ENCODE assay signal across 30 mouse cellular contexts in genomic region chr14:122898550-122898949, GRCm38 (mm10). TPM values are rescaled to one million over a fixed set of nuclear protein-coding genes. Genes with fewer than 3 reads are reported as not detected.
DNase-seq lines count a peak whose midpoint lies in the region; ATAC-seq and TF ChIP-seq lines count a peak whose summit lies in the region.
"Had no signal": no experiment of that assay in that cellular context is flagged by ENCODE, and none has a peak within 500 bp of the region (broad histone marks: within the 10 kb centered on the region; RNA-seq: fewer than 3 reads in every experiment).

No protein-coding gene starts in this region.

- no peaks in the 10 kb centered on the region for H3K27me3 ChIP-seq in hindbrain, postnatal 0 days (ENCODE audit: insufficient read depth, low read length)
- no peaks in the 10 kb centered on the region for H3K27me3 ChIP-seq in hindbrain, embryonic 13.5 days
- no peaks in the 10 kb centered on the region for H3K27me3 ChIP-seq in liver, embryonic 14.5 days (ENCODE audit: control insufficient read depth, insufficient read depth, low read length)
- no peaks in the 10 kb centered on the region for H3K27me3 ChIP-seq in stomach, postnatal 0 days (ENCODE audit: control insufficient read depth, insufficient read depth, low read length)
- H3K27me3 ChIP-seq: embryonic facial prominence, embryonic 13.5 days; heart, embryonic 12.5 days; liver, embryonic 13.5 days; lung, embryonic 15.5 days; midbrain, embryonic 15.5 days; neural tube, embryonic 13.5 days had no signal

- ATAC-seq in CD4-positive, CD25-positive, alpha-beta regulatory T cell, adult 4 months = no peak
- ATAC-seq in hindbrain, postnatal 0 days = no peak
- ATAC-seq in hindbrain, embryonic 13.5 days (ENCODE audit: low FRiP score) = no peak
- ATAC-seq in liver, embryonic 14.5 days (ENCODE audit: insufficient read depth) = no peak
- ATAC-seq in stomach, postnatal 0 days (ENCODE audit: low FRiP score, low TSS enrichment) = no peak
- ATAC-seq: forebrain, embryonic 14.5 days; midbrain, embryonic 15.5 days had no signal

- H3K4me1 ChIP-seq in hindbrain, postnatal 0 days (ENCODE audit: insufficient read depth, low read length) = peaks cover 5% of the 10 kb centered on the region; the same call in 1 of the 2 replicates
- H3K4me1 ChIP-seq in hindbrain, embryonic 13.5 days (replicated peaks) = peaks cover 8% of the 10 kb centered on the region
- peaks cover 0 to 4% of the 10 kb centered on the region in 2 experiments; a peak in 2 of 4 replicates for H3K4me1 ChIP-seq in liver, embryonic 14.5 days (replicated peaks; ENCODE audit: control insufficient read depth in 2 of 2, insufficient read depth in 2 of 2, low read length in 1 of 2)
- H3K4me1 ChIP-seq in stomach, postnatal 0 days (replicated peaks; ENCODE audit: control insufficient read depth, insufficient read depth) = no peaks in the 10 kb centered on the region; the same call in 1 of the 2 replicates
- H3K4me1 ChIP-seq: limb, embryonic 10.5 days; liver, embryonic 13.5 days; midbrain, embryonic 15.5 days had no signal

- peak; percentile 19 for DNase-seq in CD4-positive, CD25-positive, alpha-beta regulatory T cell, adult 2 months (ENCODE audit: low read depth, low spot score)
- DNase-seq in hindbrain, postnatal 0 days (ENCODE audit: low spot score) = no peak
- DNase-seq in liver, embryonic 14.5 days (ENCODE audit: low read depth in 3 of 3, low spot score in 3 of 3) = no peak
- DNase-seq in liver = no peak
- no peak for DNase-seq in stomach, postnatal 0 days (ENCODE audit: low spot score)
- DNase-seq in right cerebral cortex, adult 2 months (ENCODE audit: low spot score in 2 of 2) = no peak
- DNase-seq: adrenal gland, postnatal 10 days; cerebellum, postnatal 36 days; embryo, embryonic 11 days; gastrocnemius, postnatal 14 days; heart, adult 11 months; heart, postnatal 14 days; kidney, postnatal 4 days; layer of hippocampus, adult 9-11 months; liver, embryonic 13.5 days; lung, postnatal 4 days; thymus, adult 2 months; thymus, postnatal 4 days had no signal

- no peak overlapping the region for H3K4me2 ChIP-seq in hindbrain, postnatal 0 days (ENCODE audit: low read depth, low read length)
- H3K4me2 ChIP-seq in hindbrain, embryonic 13.5 days = no peak overlapping the region
- H3K4me2 ChIP-seq in liver, embryonic 14.5 days (ENCODE audit: low read depth) = no peak overlapping the region
- no peak overlapping the region for H3K4me2 ChIP-seq in stomach, postnatal 0 days (replicated peaks; ENCODE audit: low read depth)
- H3K4me2 ChIP-seq: embryonic facial prominence, embryonic 13.5 days; heart, embryonic 12.5 days; hindbrain, embryonic 14.5 days; liver, embryonic 13.5 days; lung, embryonic 15.5 days; midbrain, embryonic 15.5 days; neural tube, embryonic 13.5 days had no signal

- no peak overlapping the region for H3K4me3 ChIP-seq in hindbrain, postnatal 0 days (ENCODE audit: low read length)
- no peak overlapping the region for H3K4me3 ChIP-seq in hindbrain, embryonic 13.5 days
- H3K4me3 ChIP-seq in liver, embryonic 14.5 days (ENCODE audit: insufficient read depth in 1 of 2, low read depth in 2 of 2, low read length in 2 of 2) = no peak overlapping the region
- H3K4me3 ChIP-seq in stomach, postnatal 0 days (ENCODE audit: low read depth, low read length) = no peak overlapping the region
- H3K4me3 ChIP-seq: embryonic facial prominence, embryonic 13.5 days; erythroblast, embryonic 14.5 days; heart, embryonic 12.5 days; limb, embryonic 10.5 days; liver, embryonic 13.5 days; lung, embryonic 15.5 days; midbrain, embryonic 15.5 days; myocyte; neural tube, embryonic 13.5 days had no signal

- TF ChIP-seq CTCF in hindbrain, postnatal 0 days (IDR thresholded peaks at IDR 0.05; ENCODE audit: low read depth) = peak; percentile 20; the same call in 1 of the 2 replicates
- TF ChIP-seq CTCF in liver, embryonic 14.5 days (IDR thresholded peaks at IDR 0.05; ENCODE audit: low read depth) = peak; percentile 9; the same call in 1 of the 2 replicates
- peak; percentile 43; the same call in 1 of the 2 replicates for TF ChIP-seq CTCF in stomach, postnatal 0 days (IDR thresholded peaks at IDR 0.05; ENCODE audit: low read depth)

- H3K36me3 ChIP-seq in hindbrain, postnatal 0 days (ENCODE audit: insufficient read depth, low read length) = no peaks in the 10 kb centered on the region
- H3K36me3 ChIP-seq in hindbrain, embryonic 13.5 days = no peaks in the 10 kb centered on the region
- no peaks in the 10 kb centered on the region for H3K36me3 ChIP-seq in liver, embryonic 14.5 days (replicated peaks; ENCODE audit: control insufficient read depth, insufficient read depth, low read depth)
- no peaks in the 10 kb centered on the region for H3K36me3 ChIP-seq in stomach, postnatal 0 days (ENCODE audit: control insufficient read depth, insufficient read depth, low read length)
- H3K36me3 ChIP-seq: embryonic facial prominence, embryonic 13.5 days; heart, embryonic 12.5 days; limb, embryonic 10.5 days; liver, embryonic 13.5 days; lung, embryonic 15.5 days; midbrain, embryonic 15.5 days; neural tube, embryonic 13.5 days had no signal

- TF ChIP-seq EP300 in liver, embryonic 14.5 days (IDR thresholded peaks at IDR 0.05; ENCODE audit: low read depth) = no peak
- TF ChIP-seq EP300 in stomach, postnatal 0 days (optimal IDR thresholded peaks at IDR 0.05) = no peak

- H3K27ac ChIP-seq in hindbrain, postnatal 0 days = no peak overlapping the region
- no peak overlapping the region for H3K27ac ChIP-seq in hindbrain, embryonic 13.5 days
- H3K27ac ChIP-seq in liver, embryonic 14.5 days = no peak overlapping the region
- no peak overlapping the region for H3K27ac ChIP-seq in stomach, postnatal 0 days (replicated peaks)
- H3K27ac ChIP-seq: embryonic facial prominence, embryonic 13.5 days; hindbrain, embryonic 14.5 days; limb, embryonic 10.5 days; liver, embryonic 13.5 days; lung, embryonic 15.5 days; midbrain, embryonic 15.5 days; neural tube, embryonic 13.5 days had no signal

- H3K9ac ChIP-seq in hindbrain, postnatal 0 days (replicated peaks; ENCODE audit: low read length) = no peak overlapping the region
- no peak overlapping the region for H3K9ac ChIP-seq in hindbrain, embryonic 13.5 days
- no peak overlapping the region for H3K9ac ChIP-seq in liver, embryonic 14.5 days (replicated peaks)
- no peak overlapping the region for H3K9ac ChIP-seq in stomach, postnatal 0 days (ENCODE audit: low read length)
- H3K9ac ChIP-seq: embryonic facial prominence, embryonic 13.5 days; heart, embryonic 12.5 days; hindbrain, embryonic 14.5 days; liver, embryonic 13.5 days; lung, embryonic 15.5 days; midbrain, embryonic 15.5 days; neural tube, embryonic 13.5 days had no signal

- no peaks in the 10 kb centered on the region for H3K9me3 ChIP-seq in hindbrain, postnatal 0 days (ENCODE audit: low read length)
- H3K9me3 ChIP-seq in hindbrain, embryonic 13.5 days = no peaks in the 10 kb centered on the region
- no peaks in the 10 kb centered on the region for H3K9me3 ChIP-seq in liver, embryonic 14.5 days (ENCODE audit: control insufficient read depth, low read length)
- no peaks in the 10 kb centered on the region for H3K9me3 ChIP-seq in stomach, postnatal 0 days (ENCODE audit: control insufficient read depth, low read length)
- H3K9me3 ChIP-seq: embryonic facial prominence, embryonic 13.5 days; heart, embryonic 12.5 days; limb, embryonic 10.5 days; liver, embryonic 13.5 days; lung, embryonic 15.5 days; midbrain, embryonic 15.5 days; neural tube, embryonic 13.5 days had no signal

RNA-seq across cellular contexts. Expression of gene Ggact, which starts 15.0 kb away (rescaled TPM):
- 10 to 100 TPM; 19.1 to 23.2 TPM for polyA plus RNA-seq in CD4-positive, CD25-positive, alpha-beta regulatory T cell, adult 4 months (2017; shearing (Covaris generic))
- total RNA-seq in hindbrain, postnatal 0 days (2014; rRNA removed) = 18.4 and 36.5 TPM in 2 replicates
- polyA plus RNA-seq in hindbrain, postnatal 0 days (2015; fragmentation: Nextera tagmentation; extraction: Ambion mirVana) = 27.9 and 29.1 TPM in 2 replicates
- polyA plus RNA-seq in hindbrain, embryonic 13.5 days (2015; fragmentation: Nextera tagmentation; extraction: Ambion mirVana) = 6.8 and 8.0 TPM in 2 replicates
- polyA plus RNA-seq in liver, embryonic 14.5 days (2012; rRNA removed) = 12.4 and 13.1 TPM in 2 replicates
- polyA plus RNA-seq in liver, embryonic 14.5 days (2014; fragmentation: Nextera tagmentation; extraction: Ambion mirVana) = 14.7 and 16.0 TPM in 2 replicates
- 54.3 and 59.3 TPM in 2 replicates for polyA plus RNA-seq in stomach, postnatal 0 days (2015; fragmentation: Nextera tagmentation; extraction: Ambion mirVana)
